Mouse (Mus musculus): Measurements from ENCODE around the gene Taok2.

The Taok2 gene

GRCm38 (mm10) chr7:126825952-126826351 lies 58.6 kb downstream of the Taok2 start:
- no peak for DNase-seq (ENCODE audit: low spot score in 2 of 2)

- DNase-seq (ENCODE audit: low spot score in 2 of 2) = no peak
These were observed 59.1 kb downstream of the Taok2 start for GRCm38 (mm10) chr7:126825403-126825802.

GRCm38 (mm10) chr7:126823940-126824339 lies 60.6 kb downstream of the Taok2 start:
- DNase-seq (ENCODE audit: low spot score in 2 of 2) = no peak

- peak in 1 of 2 experiments; percentile 25 for DNase-seq (ENCODE audit: low spot score in 2 of 2)
These were observed 61.2 kb downstream of the Taok2 start for GRCm38 (mm10) chr7:126823202-126823711.

- DNase-seq (ENCODE audit: low spot score in 2 of 2) = peak in 1 of 2 experiments; percentile 36
These were observed 61.8 kb downstream of the Taok2 start for GRCm38 (mm10) chr7:126822741-126823140.

- peak; percentile 76 to 82 for DNase-seq (ENCODE audit: low spot score in 2 of 2)
These were observed 62.5 kb downstream of the Taok2 start for GRCm38 (mm10) chr7:126821835-126822511.

- no peak for DNase-seq (ENCODE audit: low spot score in 2 of 2)
These were observed 65.7 kb downstream of the Taok2 start for GRCm38 (mm10) chr7:126818818-126819217.

GRCm38 (mm10) chr7:126817595-126817994 lies 66.9 kb downstream of the Taok2 start:
- no peak for DNase-seq (ENCODE audit: low spot score in 2 of 2)

GRCm38 (mm10) chr7:126816494-126816893 lies 68.0 kb downstream of the Taok2 start:
- no peak for DNase-seq (ENCODE audit: low spot score in 2 of 2)

- DNase-seq (ENCODE audit: low spot score in 2 of 2) = no peak
These were observed 68.7 kb downstream of the Taok2 start for GRCm38 (mm10) chr7:126815726-126816222.
